Mouse (Mus musculus) kidney, adult 18-20 months (tissue): ENCODE data around the gene Luc7l3.

Source experiments
- DNase-seq: peaks from one replicate; pipeline ENCODE4 v3.0.0; 2021

The Luc7l3 gene

GRCm38 (mm10) chr11:94255733-94256132 lies 66.1 kb downstream of the Luc7l3 start:
- no peak for DNase-seq

DNA sequence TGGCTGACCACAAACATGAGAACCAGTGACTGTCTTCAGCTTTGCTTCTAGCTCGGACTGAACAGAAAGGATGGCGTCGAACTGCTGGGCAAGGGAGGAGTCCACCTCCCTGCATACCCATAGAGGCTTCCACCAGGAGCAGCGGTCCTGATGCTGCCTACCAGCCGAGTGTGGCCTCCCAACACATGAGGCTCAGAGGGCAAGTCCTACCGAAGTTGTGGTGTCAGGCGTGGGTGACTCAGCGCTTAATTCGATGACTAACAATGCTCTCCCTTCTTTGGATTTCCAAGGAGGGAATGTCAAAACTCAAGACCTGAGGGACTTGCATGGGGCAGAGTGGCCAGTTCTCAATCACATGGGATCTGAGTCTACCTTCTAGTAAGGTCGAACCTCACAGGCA lies 68.1 kb downstream of the Luc7l3 start:
- DNase-seq: no peak

- no peak for DNase-seq
These were observed 68.6 kb downstream of the Luc7l3 start for GRCm38 (mm10) chr11:94253156-94253555.

- no peak for DNase-seq
These were observed 75.1 kb downstream of the Luc7l3 start for GRCm38 (mm10) chr11:94246789-94247061.

DNA sequence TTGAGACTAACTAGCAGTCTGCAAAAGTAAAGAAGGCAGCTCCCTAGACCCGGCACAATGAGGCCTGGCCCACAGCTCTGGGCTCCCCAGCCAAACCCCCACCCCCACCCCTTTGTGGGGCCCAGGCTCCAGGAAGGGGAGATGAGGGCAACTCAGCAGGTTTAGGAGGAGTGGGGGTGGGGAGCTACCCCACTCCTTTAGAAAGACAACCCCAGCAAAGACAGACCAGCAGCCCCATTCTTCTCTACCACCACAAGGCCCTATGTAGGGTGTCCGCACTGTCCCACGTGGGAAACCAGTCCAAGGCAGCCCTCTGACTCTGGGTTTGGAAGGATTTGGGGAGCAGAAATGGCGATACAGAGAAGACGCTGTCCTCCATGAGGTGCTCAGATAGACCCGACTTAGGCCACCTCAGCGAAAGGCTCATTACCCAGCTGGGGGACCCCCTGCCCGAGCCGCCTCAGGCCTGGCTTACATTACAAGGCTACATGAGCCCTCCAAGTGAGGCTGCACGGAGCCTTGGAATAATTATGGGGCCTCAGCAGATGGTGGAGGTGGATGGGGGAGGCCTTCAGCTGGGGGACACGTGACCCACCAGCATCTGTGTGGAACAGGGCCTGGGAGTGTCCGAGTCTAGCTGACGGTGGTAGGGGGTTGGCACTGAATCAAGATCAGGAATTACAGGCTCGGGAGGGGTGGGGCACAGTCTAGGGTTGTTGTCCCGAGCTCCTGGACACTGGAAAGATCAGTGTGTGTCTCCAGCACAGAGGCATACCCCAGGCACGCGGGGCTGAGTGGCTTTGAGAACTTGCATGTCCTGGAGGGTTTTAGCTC lies 75.6 kb downstream of the Luc7l3 start, which contains the start of gene Wfikkn2:
Gene Wfikkn2, minus strand, starts transcription at position 51 of the 834 bp plus-strand sequence.
- no peak for DNase-seq

DNA sequence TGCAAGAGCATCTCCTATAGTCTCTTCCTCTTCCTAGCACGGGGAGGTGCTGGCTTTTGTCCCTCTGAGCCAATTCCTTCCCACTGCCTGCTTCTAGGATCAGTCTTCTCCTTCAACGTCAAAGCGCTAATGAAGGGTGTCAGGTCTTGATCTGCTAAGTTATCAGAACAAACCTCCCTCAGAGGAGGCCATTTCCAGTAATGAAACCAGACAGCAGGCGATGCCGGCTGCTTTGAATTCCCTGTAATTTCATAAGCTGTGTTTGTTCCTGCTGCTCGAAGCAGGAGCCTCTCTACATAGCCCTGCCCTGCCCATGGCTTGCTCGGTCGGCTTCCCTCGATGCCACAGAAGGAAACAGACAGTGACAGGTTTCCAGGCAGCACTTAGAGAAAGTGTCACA lies 77.4 kb downstream of the Luc7l3 start:
- DNase-seq: no peak

- no peak for DNase-seq
These were observed 78.2 kb downstream of the Luc7l3 start for GRCm38 (mm10) chr11:94243422-94244180.

DNA sequence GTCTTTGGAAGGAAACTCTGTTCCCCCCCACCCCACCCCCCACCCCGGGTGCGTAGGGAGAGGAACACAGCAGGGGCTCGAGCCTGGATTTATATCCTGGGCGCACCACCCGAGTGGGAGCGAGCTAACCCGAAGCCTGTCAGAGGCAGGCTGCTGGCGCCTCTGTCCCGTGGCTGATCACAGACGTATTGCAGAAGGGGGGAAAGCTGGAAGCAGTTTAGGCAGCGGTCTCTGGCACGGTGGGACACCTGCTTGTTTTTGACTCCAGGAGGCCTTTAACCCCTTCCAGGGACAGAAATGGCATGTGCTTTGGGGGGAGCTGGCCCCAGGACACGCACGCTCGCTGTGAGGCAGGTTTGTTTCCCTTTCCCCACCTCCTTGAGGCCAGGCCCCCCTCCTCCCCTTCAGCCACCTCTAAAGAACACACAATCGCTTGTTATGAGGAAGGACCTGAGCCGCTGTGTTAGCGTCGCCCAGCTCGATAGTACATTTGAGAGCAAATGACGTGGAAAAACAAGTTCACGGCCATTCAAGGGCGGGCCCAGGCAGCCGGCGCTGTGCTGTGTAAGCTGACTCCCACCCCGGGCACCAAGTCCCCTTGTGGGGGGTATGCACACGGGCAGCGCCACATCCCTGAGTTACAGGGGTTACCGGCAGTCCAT lies 78.9 kb downstream of the Luc7l3 start:
- peak; percentile 25 for DNase-seq

DNA sequence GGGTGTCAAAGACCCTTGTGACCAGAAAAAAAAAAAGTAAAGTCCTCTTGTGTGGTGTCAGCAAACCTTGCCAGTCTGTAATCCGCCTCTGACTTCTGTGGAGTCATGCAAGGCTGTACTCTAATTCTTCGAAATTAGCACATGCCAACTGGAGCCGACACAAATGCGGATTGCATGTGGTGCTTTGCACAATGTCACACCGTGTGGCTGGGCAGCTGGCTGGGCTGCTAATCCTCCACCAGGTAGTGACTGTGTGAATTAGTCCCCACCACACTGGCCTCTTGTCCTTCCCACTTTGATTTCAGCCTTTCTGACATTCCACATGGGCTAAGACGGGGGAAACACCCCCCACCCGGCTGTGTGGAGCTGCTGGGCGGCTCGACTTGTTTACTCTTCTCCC lies 82.1 kb downstream of the Luc7l3 start:
- no peak for DNase-seq

GRCm38 (mm10) chr11:94238786-94239185 lies 83.0 kb downstream of the Luc7l3 start:
- no peak for DNase-seq
